Mouse (Mus musculus): ENCODE data around the gene Agxt2. TPM values are rescaled to one million over a fixed set of nuclear protein-coding genes. Genes with fewer than 3 reads are reported as not detected.

Gene Agxt2
- polyA plus RNA-seq, 1 experiment = not detected

GRCm38 (mm10) chr15:10400415-10400814 lies 42.1 kb downstream of the Agxt2 start:
- no peaks in the 10 kb centered on the region for H3K27me3 ChIP-seq (ENCODE audit: control insufficient read depth, insufficient read depth, low read length)
- no peaks in the 10 kb centered on the region for H3K4me1 ChIP-seq (ENCODE audit: control insufficient read depth, insufficient read depth, low read length)
- H3K4me3 ChIP-seq (ENCODE audit: control insufficient read depth, low read depth, low read length) = no peak overlapping the region
- no peak overlapping the region for H3K27ac ChIP-seq (ENCODE audit: control insufficient read depth, insufficient read depth, low read depth, low read length)
- TF ChIP-seq POLR2A (IDR thresholded peaks at IDR 0.05; ENCODE audit: control insufficient read depth, low read depth, low read length) (no peak), CTCF (IDR thresholded peaks at IDR 0.05; ENCODE audit: control insufficient read depth, insufficient read depth, insufficient replicate concordance, low read depth, low read length) (no peak)
- no peaks in the 10 kb centered on the region for H3K36me3 ChIP-seq (ENCODE audit: control insufficient read depth, insufficient read depth, low read length)

GRCm38 (mm10) chr15:10409842-10410241 lies 51.5 kb downstream of the Agxt2 start:
- TF ChIP-seq CTCF (IDR thresholded peaks at IDR 0.05; ENCODE audit: control insufficient read depth, insufficient read depth, insufficient replicate concordance, low read depth, low read length) (no peak), POLR2A (IDR thresholded peaks at IDR 0.05; ENCODE audit: control insufficient read depth, low read depth, low read length) (no peak)
- no peaks in the 10 kb centered on the region for H3K4me1 ChIP-seq (ENCODE audit: control insufficient read depth, insufficient read depth, low read length)
- H3K36me3 ChIP-seq (ENCODE audit: control insufficient read depth, insufficient read depth, low read length) = no peaks in the 10 kb centered on the region
- no peaks in the 10 kb centered on the region for H3K27me3 ChIP-seq (ENCODE audit: control insufficient read depth, insufficient read depth, low read length)
- H3K27ac ChIP-seq (ENCODE audit: control insufficient read depth, insufficient read depth, low read depth, low read length) = no peak overlapping the region
- no peak overlapping the region for H3K4me3 ChIP-seq (ENCODE audit: control insufficient read depth, low read depth, low read length)

GRCm38 (mm10) chr15:10410881-10411280 lies 52.5 kb downstream of the Agxt2 start:
- Histone ChIP-seq H3K4me1 (ENCODE audit: control insufficient read depth, insufficient read depth, low read length) (no peaks in the 10 kb centered on the region), H3K36me3 (ENCODE audit: control insufficient read depth, insufficient read depth, low read length) (no peaks in the 10 kb centered on the region), H3K4me3 (ENCODE audit: control insufficient read depth, low read depth, low read length) (no peak overlapping the region), H3K27me3 (ENCODE audit: control insufficient read depth, insufficient read depth, low read length) (no peaks in the 10 kb centered on the region), H3K27ac (ENCODE audit: control insufficient read depth, insufficient read depth, low read depth, low read length) (no peak overlapping the region)
- no peak for TF ChIP-seq CTCF (IDR thresholded peaks at IDR 0.05; ENCODE audit: control insufficient read depth, insufficient read depth, insufficient replicate concordance, low read depth, low read length)
- no peak for TF ChIP-seq POLR2A (IDR thresholded peaks at IDR 0.05; ENCODE audit: control insufficient read depth, low read depth, low read length)

GRCm38 (mm10) chr15:10413656-10414055 lies 55.3 kb downstream of the Agxt2 start:
- H3K4me1 ChIP-seq (ENCODE audit: control insufficient read depth, insufficient read depth, low read length) = no peaks in the 10 kb centered on the region
- TF ChIP-seq POLR2A (IDR thresholded peaks at IDR 0.05; ENCODE audit: control insufficient read depth, low read depth, low read length) (no peak), CTCF (IDR thresholded peaks at IDR 0.05; ENCODE audit: control insufficient read depth, insufficient read depth, insufficient replicate concordance, low read depth, low read length) (no peak)
- H3K27me3 ChIP-seq (ENCODE audit: control insufficient read depth, insufficient read depth, low read length) = no peaks in the 10 kb centered on the region
- no peaks in the 10 kb centered on the region for H3K36me3 ChIP-seq (ENCODE audit: control insufficient read depth, insufficient read depth, low read length)
- no peak overlapping the region for H3K27ac ChIP-seq (ENCODE audit: control insufficient read depth, insufficient read depth, low read depth, low read length)
- H3K4me3 ChIP-seq (ENCODE audit: control insufficient read depth, low read depth, low read length) = no peak overlapping the region

GRCm38 (mm10) chr15:10421138-10421784 lies 62.9 kb downstream of the Agxt2 start:
- Histone ChIP-seq H3K4me1 (ENCODE audit: control insufficient read depth, insufficient read depth, low read length) (no peaks in the 10 kb centered on the region), H3K36me3 (ENCODE audit: control insufficient read depth, insufficient read depth, low read length) (no peaks in the 10 kb centered on the region), H3K4me3 (ENCODE audit: control insufficient read depth, low read depth, low read length) (no peak overlapping the region), H3K27ac (ENCODE audit: control insufficient read depth, insufficient read depth, low read depth, low read length) (no peak overlapping the region), H3K27me3 (ENCODE audit: control insufficient read depth, insufficient read depth, low read length) (no peaks in the 10 kb centered on the region)
- TF ChIP-seq CTCF (IDR thresholded peaks at IDR 0.05; ENCODE audit: control insufficient read depth, insufficient read depth, insufficient replicate concordance, low read depth, low read length) (no peak), POLR2A (IDR thresholded peaks at IDR 0.05; ENCODE audit: control insufficient read depth, low read depth, low read length) (no peak)

- no peaks in the 10 kb centered on the region for H3K36me3 ChIP-seq (ENCODE audit: control insufficient read depth, insufficient read depth, low read length)
- no peaks in the 10 kb centered on the region for H3K27me3 ChIP-seq (ENCODE audit: control insufficient read depth, insufficient read depth, low read length)
- no peaks in the 10 kb centered on the region for H3K4me1 ChIP-seq (ENCODE audit: control insufficient read depth, insufficient read depth, low read length)
- H3K27ac ChIP-seq (ENCODE audit: control insufficient read depth, insufficient read depth, low read depth, low read length) = no peak overlapping the region
- no peak for TF ChIP-seq CTCF (IDR thresholded peaks at IDR 0.05; ENCODE audit: control insufficient read depth, insufficient read depth, insufficient replicate concordance, low read depth, low read length)
- TF ChIP-seq POLR2A (IDR thresholded peaks at IDR 0.05; ENCODE audit: control insufficient read depth, low read depth, low read length) = no peak
- H3K4me3 ChIP-seq (ENCODE audit: control insufficient read depth, low read depth, low read length) = no peak overlapping the region
Measured at GRCm38 (mm10) chr15:10421785-10422144, 63.4 kb downstream of the Agxt2 start.

GRCm38 (mm10) chr15:10426124-10426523 lies 67.8 kb downstream of the Agxt2 start:
- H3K27me3 ChIP-seq (ENCODE audit: control insufficient read depth, insufficient read depth, low read length) = no peaks in the 10 kb centered on the region
- H3K4me3 ChIP-seq (ENCODE audit: control insufficient read depth, low read depth, low read length) = no peak overlapping the region
- no peaks in the 10 kb centered on the region for H3K4me1 ChIP-seq (ENCODE audit: control insufficient read depth, insufficient read depth, low read length)
- H3K36me3 ChIP-seq (ENCODE audit: control insufficient read depth, insufficient read depth, low read length) = no peaks in the 10 kb centered on the region
- no peak overlapping the region for H3K27ac ChIP-seq (ENCODE audit: control insufficient read depth, insufficient read depth, low read depth, low read length)
- no peak for TF ChIP-seq POLR2A (IDR thresholded peaks at IDR 0.05; ENCODE audit: control insufficient read depth, low read depth, low read length)
- no peak for TF ChIP-seq CTCF (IDR thresholded peaks at IDR 0.05; ENCODE audit: control insufficient read depth, insufficient read depth, insufficient replicate concordance, low read depth, low read length)

Data from testis, adult 2 months (tissue).